Mouse (Mus musculus): ENCODE data around the gene Zfp322a. TPM values are rescaled to one million over a fixed set of nuclear protein-coding genes. Genes with fewer than 3 reads are reported as not detected.
"Not testable (repeated sequence)": the region's sequence is repeated elsewhere in the genome, so short reads cannot be mapped to it uniquely, and the experiment has no call there.

Gene Zfp322a
- polyA plus RNA-seq, 1 experiment from 2014 or later, result 55.5 TPM

- Histone ChIP-seq H3K27ac (ENCODE audit: low read length) (peak overlapping the region; percentile 95), H3K36me3 (ENCODE audit: control insufficient read depth, insufficient read depth, low read length) (0 out of 2 replicates have a peak, but pooled peaks cover 3% of the 10 kb centered on the region), H3K9me3 (replicated peaks; ENCODE audit: control insufficient read depth, low read length, poor library complexity, severe bottlenecking) (no peaks in the 10 kb centered on the region), H3K27me3 (ENCODE audit: control insufficient read depth, insufficient read depth, low read depth, low read length) (no peaks in the 10 kb centered on the region), H3K4me1 (ENCODE audit: control insufficient read depth, insufficient read depth, low read length) (peaks cover 29% of the 10 kb centered on the region), H3K4me2 (ENCODE audit: low read length) (peak overlapping the region; percentile 52), H3K4me3 (ENCODE audit: low read depth, low read length) (peak overlapping the region; percentile 77), H3K9ac (ENCODE audit: low read depth, low read length) (peak overlapping the region; percentile 68)
- WGBS, result 0% methylated on average over 10 of the region's 10 CpGs
- peak; percentile 55 for ATAC-seq
Observed at GRCm38 (mm10) chr13:23369421-23369765, 385 bp upstream of the Zfp322a start.

GRCm38 (mm10) chr13:23361536-23361935 lies 7.5 kb downstream of the Zfp322a start:
- H3K4me1 ChIP-seq (ENCODE audit: control insufficient read depth, insufficient read depth, low read length), result peaks cover 10% of the 10 kb centered on the region
- H3K4me2 ChIP-seq (ENCODE audit: low read length), result no peak overlapping the region
- no peak for ATAC-seq
- no peaks in the 10 kb centered on the region for H3K27me3 ChIP-seq (ENCODE audit: control insufficient read depth, insufficient read depth, low read depth, low read length)
- 94% methylated on average over 4 of the region's 4 CpGs for WGBS
- peaks cover 43% of the 10 kb centered on the region for H3K36me3 ChIP-seq (ENCODE audit: control insufficient read depth, insufficient read depth, low read length)
- no peak overlapping the region for H3K4me3 ChIP-seq (ENCODE audit: low read depth, low read length)
- no peaks in the 10 kb centered on the region for H3K9me3 ChIP-seq (replicated peaks; ENCODE audit: control insufficient read depth, low read length, poor library complexity, severe bottlenecking)
- H3K27ac ChIP-seq (ENCODE audit: low read length), result no peak overlapping the region
- no peak overlapping the region for H3K9ac ChIP-seq (ENCODE audit: low read depth, low read length)

- H3K9ac ChIP-seq (ENCODE audit: low read depth, low read length); H3K9me3 ChIP-seq (replicated peaks; ENCODE audit: control insufficient read depth, low read length, poor library complexity, severe bottlenecking); H3K4me2 ChIP-seq (ENCODE audit: low read length); H3K27ac ChIP-seq (ENCODE audit: low read length); H3K4me3 ChIP-seq (ENCODE audit: low read depth, low read length); ATAC-seq; H3K4me1 ChIP-seq (ENCODE audit: control insufficient read depth, insufficient read depth, low read length); H3K27me3 ChIP-seq (ENCODE audit: control insufficient read depth, insufficient read depth, low read depth, low read length): not testable (repeated sequence)
- H3K36me3 ChIP-seq (ENCODE audit: control insufficient read depth, insufficient read depth, low read length), result peaks cover 39% of the 10 kb centered on the region
- WGBS, result 92% methylated on average over 5 of the region's 5 CpGs
Observed at GRCm38 (mm10) chr13:23354541-23354940, 14.5 kb downstream of the Zfp322a start.

GRCm38 (mm10) chr13:23317305-23317889 lies 51.6 kb downstream of the Zfp322a start:
- Histone ChIP-seq H3K4me3 (ENCODE audit: low read depth, low read length) (no peak overlapping the region), H3K27me3 (ENCODE audit: control insufficient read depth, insufficient read depth, low read depth, low read length) (peaks cover 13% of the 10 kb centered on the region), H3K27ac (ENCODE audit: low read length) (no peak overlapping the region), H3K36me3 (ENCODE audit: control insufficient read depth, insufficient read depth, low read length) (no peaks in the 10 kb centered on the region), H3K9ac (ENCODE audit: low read depth, low read length) (no peak overlapping the region), H3K4me1 (ENCODE audit: control insufficient read depth, insufficient read depth, low read length) (peaks cover 7% of the 10 kb centered on the region; the same call in 1 of the 2 replicates), H3K4me2 (ENCODE audit: low read length) (no peak overlapping the region), H3K9me3 (replicated peaks; ENCODE audit: control insufficient read depth, low read length, poor library complexity, severe bottlenecking) (no peaks in the 10 kb centered on the region)
- WGBS, result 7% methylated on average over 18 of the region's 18 CpGs
- no peak for ATAC-seq

GRCm38 (mm10) chr13:23312909-23313669 lies 55.9 kb downstream of the Zfp322a start:
- Histone ChIP-seq H3K4me2 (ENCODE audit: low read length) (peak overlapping the region; percentile 77), H3K9me3 (replicated peaks; ENCODE audit: control insufficient read depth, low read length, poor library complexity, severe bottlenecking) (no peaks in the 10 kb centered on the region), H3K36me3 (ENCODE audit: control insufficient read depth, insufficient read depth, low read length) (no peaks in the 10 kb centered on the region), H3K9ac (ENCODE audit: low read depth, low read length) (peak overlapping the region; percentile 23; the same call in 1 of the 2 replicates), H3K4me1 (ENCODE audit: control insufficient read depth, insufficient read depth, low read length) (peaks cover 14% of the 10 kb centered on the region; the same call in 1 of the 2 replicates), H3K27ac (ENCODE audit: low read length) (no peak overlapping the region), H3K27me3 (ENCODE audit: control insufficient read depth, insufficient read depth, low read depth, low read length) (peaks cover 34% of the 10 kb centered on the region), H3K4me3 (ENCODE audit: low read depth, low read length) (peak overlapping the region; percentile 35)
- under 1% methylated on average over 42 of the region's 42 CpGs for WGBS
- peak; percentile 48; the same call in 1 of the 2 replicates for ATAC-seq

- Histone ChIP-seq H3K36me3 (ENCODE audit: control insufficient read depth, insufficient read depth, low read length) (no peaks in the 10 kb centered on the region), H3K9me3 (replicated peaks; ENCODE audit: control insufficient read depth, low read length, poor library complexity, severe bottlenecking) (no peaks in the 10 kb centered on the region), H3K27ac (ENCODE audit: low read length) (no peak overlapping the region), H3K4me2 (ENCODE audit: low read length) (peak overlapping the region; percentile 54), H3K4me1 (ENCODE audit: control insufficient read depth, insufficient read depth, low read length) (peaks cover 19% of the 10 kb centered on the region), H3K4me3 (ENCODE audit: low read depth, low read length) (0 out of 2 replicates have a peak overlapping the region, but pooled peaks have one; percentile 29), H3K9ac (ENCODE audit: low read depth, low read length) (no peak overlapping the region), H3K27me3 (ENCODE audit: control insufficient read depth, insufficient read depth, low read depth, low read length) (peaks cover 51% of the 10 kb centered on the region)
- no peak for ATAC-seq
- WGBS, result 4% methylated on average over 11 of the region's 11 CpGs
Observed at GRCm38 (mm10) chr13:23310036-23310435, 59.0 kb downstream of the Zfp322a start.

GRCm38 (mm10) chr13:23309495-23310011 lies 59.5 kb downstream of the Zfp322a start:
- H3K4me1 ChIP-seq (ENCODE audit: control insufficient read depth, insufficient read depth, low read length), result peaks cover 19% of the 10 kb centered on the region
- H3K4me3 ChIP-seq (ENCODE audit: low read depth, low read length), result peak overlapping the region; percentile 29
- H3K9ac ChIP-seq (ENCODE audit: low read depth, low read length), result no peak overlapping the region
- no peaks in the 10 kb centered on the region for H3K9me3 ChIP-seq (replicated peaks; ENCODE audit: control insufficient read depth, low read length, poor library complexity, severe bottlenecking)
- ATAC-seq, result no peak
- H3K27me3 ChIP-seq (ENCODE audit: control insufficient read depth, insufficient read depth, low read depth, low read length), result peaks cover 48% of the 10 kb centered on the region
- peak overlapping the region; percentile 54 for H3K4me2 ChIP-seq (ENCODE audit: low read length)
- H3K36me3 ChIP-seq (ENCODE audit: control insufficient read depth, insufficient read depth, low read length), result no peaks in the 10 kb centered on the region
- H3K27ac ChIP-seq (ENCODE audit: low read length), result no peak overlapping the region
- 2% methylated on average over 28 of the region's 28 CpGs for WGBS

- not testable (repeated sequence) for ATAC-seq; H3K36me3 ChIP-seq (ENCODE audit: control insufficient read depth, insufficient read depth, low read length); H3K9me3 ChIP-seq (replicated peaks; ENCODE audit: control insufficient read depth, low read length, poor library complexity, severe bottlenecking); H3K9ac ChIP-seq (ENCODE audit: low read depth, low read length); H3K27ac ChIP-seq (ENCODE audit: low read length); H3K4me3 ChIP-seq (ENCODE audit: low read depth, low read length)
- Histone ChIP-seq H3K4me1 (ENCODE audit: control insufficient read depth, insufficient read depth, low read length) (peaks cover 19% of the 10 kb centered on the region), H3K4me2 (ENCODE audit: low read length) (peak overlapping the region; percentile 54), H3K27me3 (ENCODE audit: control insufficient read depth, insufficient read depth, low read depth, low read length) (peaks cover 43% of the 10 kb centered on the region)
- 4% methylated on average over 18 of the region's 18 CpGs for WGBS
Observed at GRCm38 (mm10) chr13:23308639-23309307, 60.2 kb downstream of the Zfp322a start.

Measured in midbrain, embryonic 16.5 days (tissue).